Mouse (Mus musculus): ENCODE data around the gene Afap1l2. TPM values are rescaled to one million over a fixed set of nuclear protein-coding genes. Genes with fewer than 3 reads are reported as not detected.

Afap1l2 gene
- polyA plus RNA-seq, 1 experiment from 2014 or later: 24.6 TPM

GRCm38 (mm10) chr19:56959601-56960000 is 48.4 kb downstream of the Afap1l2 start:
- Histone ChIP-seq H3K27me3 (ENCODE audit: control insufficient read depth, insufficient read depth, low read length) (no peaks in the 10 kb centered on the region), H3K4me2 (replicated peaks; ENCODE audit: low read depth, low read length) (no peak overlapping the region), H3K27ac (ENCODE audit: low read length) (peak overlapping the region; percentile 69), H3K9me3 (ENCODE audit: control insufficient read depth, low read depth, low read length) (no peaks in the 10 kb centered on the region), H3K4me1 (ENCODE audit: control insufficient read depth, insufficient read depth, low read length) (peaks cover 24% of the 10 kb centered on the region), H3K4me3 (ENCODE audit: low read depth, low read length) (no peak overlapping the region), H3K36me3 (ENCODE audit: control insufficient read depth, insufficient read depth, low read length) (no peaks in the 10 kb centered on the region), H3K9ac (replicated peaks; ENCODE audit: low read depth, low read length) (no peak overlapping the region)
- ATAC-seq (ENCODE audit: insufficient number of reproducible peaks, insufficient read depth, low FRiP score, low read depth): no peak
- WGBS: 66% methylated on average over 3 of the region's 3 CpGs

DNA sequence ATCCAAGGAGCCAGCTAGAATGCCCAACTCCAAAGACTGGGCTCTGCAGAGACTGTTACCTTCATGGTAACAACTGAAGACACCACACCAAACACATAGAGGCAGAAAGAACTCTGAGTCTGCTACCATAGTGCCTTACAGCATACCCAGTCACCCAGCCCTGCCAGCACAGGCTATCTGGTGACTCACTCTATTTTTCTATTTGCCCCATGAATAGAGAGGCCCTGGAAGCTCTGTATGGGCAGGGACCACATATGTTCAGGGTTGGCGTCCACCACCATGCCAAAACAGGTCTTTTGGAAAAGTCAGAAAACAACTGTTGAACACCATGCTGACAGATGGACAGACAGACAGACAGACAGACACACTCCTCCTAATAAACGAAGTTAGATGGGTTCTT is 49.0 kb downstream of the Afap1l2 start:
- Histone ChIP-seq H3K9ac (replicated peaks; ENCODE audit: low read depth, low read length) (no peak overlapping the region), H3K4me2 (replicated peaks; ENCODE audit: low read depth, low read length) (no peak overlapping the region), H3K4me3 (ENCODE audit: low read depth, low read length) (no peak overlapping the region), H3K9me3 (ENCODE audit: control insufficient read depth, low read depth, low read length) (no peaks in the 10 kb centered on the region), H3K27me3 (ENCODE audit: control insufficient read depth, insufficient read depth, low read length) (no peaks in the 10 kb centered on the region), H3K4me1 (ENCODE audit: control insufficient read depth, insufficient read depth, low read length) (peaks cover 29% of the 10 kb centered on the region), H3K36me3 (ENCODE audit: control insufficient read depth, insufficient read depth, low read length) (no peaks in the 10 kb centered on the region), H3K27ac (ENCODE audit: low read length) (peak overlapping the region; percentile 69)
- ATAC-seq (ENCODE audit: insufficient number of reproducible peaks, insufficient read depth, low FRiP score, low read depth): no peak
- WGBS: 86% methylated on average over 2 of the region's 2 CpGs

- H3K27ac ChIP-seq (ENCODE audit: low read length): peak overlapping the region; percentile 69
- no peaks in the 10 kb centered on the region for H3K36me3 ChIP-seq (ENCODE audit: control insufficient read depth, insufficient read depth, low read length)
- H3K27me3 ChIP-seq (ENCODE audit: control insufficient read depth, insufficient read depth, low read length): no peaks in the 10 kb centered on the region
- no peak overlapping the region for H3K9ac ChIP-seq (replicated peaks; ENCODE audit: low read depth, low read length)
- H3K9me3 ChIP-seq (ENCODE audit: control insufficient read depth, low read depth, low read length): no peaks in the 10 kb centered on the region
- H3K4me3 ChIP-seq (ENCODE audit: low read depth, low read length): no peak overlapping the region
- no peak overlapping the region for H3K4me2 ChIP-seq (replicated peaks; ENCODE audit: low read depth, low read length)
- H3K4me1 ChIP-seq (ENCODE audit: control insufficient read depth, insufficient read depth, low read length): peaks cover 33% of the 10 kb centered on the region
- WGBS: 17% methylated on average over 6 of the region's 6 CpGs
- peak; percentile 71; the same call in 1 of the 2 replicates for ATAC-seq (ENCODE audit: insufficient number of reproducible peaks, insufficient read depth, low FRiP score, low read depth)
Measured at GRCm38 (mm10) chr19:56958582-56959021, 49.4 kb downstream of the Afap1l2 start.

DNA sequence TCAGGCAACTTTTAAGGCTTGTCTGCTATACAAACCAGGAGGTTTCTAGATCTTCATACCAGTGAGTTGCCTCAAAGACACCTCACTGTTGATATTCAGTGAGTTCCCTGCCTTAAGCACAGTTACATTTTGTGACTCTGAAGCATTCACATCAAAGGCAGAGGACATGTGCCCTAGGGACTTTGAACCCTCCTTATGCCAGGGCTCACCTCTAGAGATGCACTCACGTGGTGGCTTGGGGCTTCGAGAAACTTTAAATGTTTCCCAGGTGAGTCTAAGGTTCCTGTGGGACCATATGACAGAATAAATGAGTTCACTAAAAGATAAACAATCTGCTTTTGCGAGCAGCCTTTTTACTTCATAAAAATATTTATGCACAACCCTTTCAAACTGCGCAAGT is 50.0 kb downstream of the Afap1l2 start:
- H3K27ac ChIP-seq (ENCODE audit: low read length): peak overlapping the region; percentile 69; the same call in 1 of the 2 replicates
- no peaks in the 10 kb centered on the region for H3K9me3 ChIP-seq (ENCODE audit: control insufficient read depth, low read depth, low read length)

DNA sequence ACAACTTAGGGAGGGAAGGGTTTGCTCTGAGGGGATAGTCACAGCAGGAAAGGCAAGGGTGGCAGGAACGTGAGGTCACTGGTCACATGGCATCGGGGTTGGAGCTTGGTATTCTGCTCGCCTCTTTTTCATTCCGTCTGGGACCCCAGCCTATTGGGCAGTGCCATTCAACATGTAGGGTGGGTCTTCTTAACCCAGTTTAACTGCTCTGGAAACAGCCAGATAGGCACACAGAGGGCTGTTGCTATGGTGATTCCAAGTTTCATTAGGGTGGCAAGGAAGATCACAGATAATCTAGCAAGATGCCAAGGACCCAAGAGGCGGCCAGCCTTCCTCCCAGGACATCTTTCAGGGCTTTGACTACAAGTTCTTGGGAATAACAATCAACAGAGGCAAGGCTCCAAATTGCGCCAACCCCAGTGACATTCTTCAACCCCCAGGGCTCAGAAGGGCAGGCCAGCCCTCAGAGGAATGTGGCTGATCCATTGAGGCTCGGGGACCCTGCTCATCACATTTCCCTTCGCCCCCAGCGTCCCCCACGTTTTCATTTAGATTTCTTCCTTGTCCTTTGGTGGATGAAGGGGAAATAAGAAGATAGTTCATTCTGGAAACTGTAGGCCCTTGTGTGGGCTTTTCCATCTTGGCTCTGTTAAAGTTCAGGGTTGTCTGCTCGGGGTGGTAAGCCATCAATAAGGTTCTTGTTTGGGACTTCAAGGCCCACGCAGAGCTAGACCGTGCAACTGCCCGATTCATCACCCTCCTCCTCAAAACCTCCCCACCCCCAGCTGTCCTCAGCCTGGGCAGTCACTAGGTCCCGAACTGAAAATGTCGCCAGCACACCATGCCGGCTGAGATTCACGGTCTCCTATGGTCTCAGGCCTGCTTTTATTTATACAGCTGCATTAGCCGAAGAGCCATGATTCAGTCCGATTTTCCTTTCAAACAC is 52.2 kb downstream of the Afap1l2 start:
- peak overlapping the region; percentile 27; the same call in 1 of the 2 replicates for H3K27ac ChIP-seq (ENCODE audit: low read length)
- H3K4me1 ChIP-seq (ENCODE audit: control insufficient read depth, insufficient read depth, low read length): peaks cover 33% of the 10 kb centered on the region
- no peak for ATAC-seq (ENCODE audit: insufficient number of reproducible peaks, insufficient read depth, low FRiP score, low read depth)

More for the DNA sequence above, 50.0 kb downstream of the Afap1l2 start:
- no peaks in the 10 kb centered on the region for H3K36me3 ChIP-seq (ENCODE audit: control insufficient read depth, insufficient read depth, low read length)
- H3K4me3 ChIP-seq (ENCODE audit: low read depth, low read length): no peak overlapping the region
- no peak overlapping the region for H3K4me2 ChIP-seq (replicated peaks; ENCODE audit: low read depth, low read length)
- WGBS: 37% methylated on average over 4 of the region's 4 CpGs
- no peaks in the 10 kb centered on the region for H3K27me3 ChIP-seq (ENCODE audit: control insufficient read depth, insufficient read depth, low read length)
- ATAC-seq (ENCODE audit: insufficient number of reproducible peaks, insufficient read depth, low FRiP score, low read depth): no peak
- H3K9ac ChIP-seq (replicated peaks; ENCODE audit: low read depth, low read length): no peak overlapping the region
- peaks cover 33% of the 10 kb centered on the region for H3K4me1 ChIP-seq (ENCODE audit: control insufficient read depth, insufficient read depth, low read length)

GRCm38 (mm10) chr19:56954857-56955256 is 53.2 kb downstream of the Afap1l2 start:
- no peak for ATAC-seq (ENCODE audit: insufficient number of reproducible peaks, insufficient read depth, low FRiP score, low read depth)
- Histone ChIP-seq H3K9me3 (ENCODE audit: control insufficient read depth, low read depth, low read length) (no peaks in the 10 kb centered on the region), H3K4me3 (ENCODE audit: low read depth, low read length) (no peak overlapping the region), H3K27me3 (ENCODE audit: control insufficient read depth, insufficient read depth, low read length) (no peaks in the 10 kb centered on the region), H3K36me3 (ENCODE audit: control insufficient read depth, insufficient read depth, low read length) (no peaks in the 10 kb centered on the region), H3K27ac (ENCODE audit: low read length) (no peak overlapping the region), H3K9ac (replicated peaks; ENCODE audit: low read depth, low read length) (no peak overlapping the region), H3K4me2 (replicated peaks; ENCODE audit: low read depth, low read length) (no peak overlapping the region), H3K4me1 (ENCODE audit: control insufficient read depth, insufficient read depth, low read length) (peaks cover 32% of the 10 kb centered on the region)
- WGBS: 86% methylated on average over 13 of the region's 13 CpGs

More for the DNA sequence above, 52.2 kb downstream of the Afap1l2 start:
- H3K27me3 ChIP-seq (ENCODE audit: control insufficient read depth, insufficient read depth, low read length): no peaks in the 10 kb centered on the region
- H3K9me3 ChIP-seq (ENCODE audit: control insufficient read depth, low read depth, low read length): no peaks in the 10 kb centered on the region
- 75% methylated on average over 20 of the region's 20 CpGs for WGBS
- H3K36me3 ChIP-seq (ENCODE audit: control insufficient read depth, insufficient read depth, low read length): no peaks in the 10 kb centered on the region
- H3K4me3 ChIP-seq (ENCODE audit: low read depth, low read length): no peak overlapping the region
- H3K9ac ChIP-seq (replicated peaks; ENCODE audit: low read depth, low read length): no peak overlapping the region
- no peak overlapping the region for H3K4me2 ChIP-seq (replicated peaks; ENCODE audit: low read depth, low read length)

GRCm38 (mm10) chr19:56953856-56954255 is 54.2 kb downstream of the Afap1l2 start:
- no peak overlapping the region for H3K9ac ChIP-seq (replicated peaks; ENCODE audit: low read depth, low read length)
- no peaks in the 10 kb centered on the region for H3K9me3 ChIP-seq (ENCODE audit: control insufficient read depth, low read depth, low read length)
- no peak for ATAC-seq (ENCODE audit: insufficient number of reproducible peaks, insufficient read depth, low FRiP score, low read depth)
- 53% methylated on average over 4 of the region's 4 CpGs for WGBS
- no peaks in the 10 kb centered on the region for H3K27me3 ChIP-seq (ENCODE audit: control insufficient read depth, insufficient read depth, low read length)
- H3K4me3 ChIP-seq (ENCODE audit: low read depth, low read length): no peak overlapping the region
- H3K36me3 ChIP-seq (ENCODE audit: control insufficient read depth, insufficient read depth, low read length): no peaks in the 10 kb centered on the region
- peak overlapping the region; percentile 61; the same call in 1 of the 2 replicates for H3K27ac ChIP-seq (ENCODE audit: low read length)
- no peak overlapping the region for H3K4me2 ChIP-seq (replicated peaks; ENCODE audit: low read depth, low read length)
- peaks cover 22% of the 10 kb centered on the region for H3K4me1 ChIP-seq (ENCODE audit: control insufficient read depth, insufficient read depth, low read length)

DNA sequence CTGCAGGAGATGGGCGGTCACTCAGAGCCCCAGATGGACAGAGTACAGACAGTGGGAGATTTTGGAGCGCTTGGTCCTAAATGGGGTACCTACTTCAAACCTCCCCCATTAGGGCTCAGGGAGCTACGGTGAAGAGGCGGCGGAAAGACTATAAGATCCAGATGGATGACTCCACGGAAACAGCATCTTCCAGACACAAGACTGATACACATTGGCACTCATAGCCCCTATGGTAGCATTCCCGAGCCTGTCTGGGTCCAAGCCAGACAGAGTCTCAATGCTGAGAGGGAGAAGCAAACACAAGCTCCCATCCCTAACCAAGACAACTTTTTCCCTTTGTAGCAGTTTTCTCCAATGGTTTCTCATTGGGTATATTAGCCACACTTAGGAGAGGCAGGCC is 57.2 kb downstream of the Afap1l2 start:
- H3K4me2 ChIP-seq (replicated peaks; ENCODE audit: low read depth, low read length): no peak overlapping the region
- H3K9ac ChIP-seq (replicated peaks; ENCODE audit: low read depth, low read length): no peak overlapping the region
- H3K9me3 ChIP-seq (ENCODE audit: control insufficient read depth, low read depth, low read length): no peaks in the 10 kb centered on the region
- no peaks in the 10 kb centered on the region for H3K27me3 ChIP-seq (ENCODE audit: control insufficient read depth, insufficient read depth, low read length)
- H3K36me3 ChIP-seq (ENCODE audit: control insufficient read depth, insufficient read depth, low read length): no peaks in the 10 kb centered on the region
- H3K4me3 ChIP-seq (ENCODE audit: low read depth, low read length): no peak overlapping the region
- no peak for ATAC-seq (ENCODE audit: insufficient number of reproducible peaks, insufficient read depth, low FRiP score, low read depth)
- H3K4me1 ChIP-seq (ENCODE audit: control insufficient read depth, insufficient read depth, low read length): 0 out of 2 replicates have a peak, but pooled peaks cover 10% of the 10 kb centered on the region
- H3K27ac ChIP-seq (ENCODE audit: low read length): no peak overlapping the region
- 84% methylated on average over 7 of the region's 7 CpGs for WGBS

All from stomach, embryonic 14.5 days (tissue).